Mouse (Mus musculus): ENCODE measurements at regions not wholly inside any gene's neighbourhood (a gene's known extent, or its start where the extent isn't known, plus 50 kb on each side); places are given as distances from the start of the nearest gene placed in this dataset.

DNA sequence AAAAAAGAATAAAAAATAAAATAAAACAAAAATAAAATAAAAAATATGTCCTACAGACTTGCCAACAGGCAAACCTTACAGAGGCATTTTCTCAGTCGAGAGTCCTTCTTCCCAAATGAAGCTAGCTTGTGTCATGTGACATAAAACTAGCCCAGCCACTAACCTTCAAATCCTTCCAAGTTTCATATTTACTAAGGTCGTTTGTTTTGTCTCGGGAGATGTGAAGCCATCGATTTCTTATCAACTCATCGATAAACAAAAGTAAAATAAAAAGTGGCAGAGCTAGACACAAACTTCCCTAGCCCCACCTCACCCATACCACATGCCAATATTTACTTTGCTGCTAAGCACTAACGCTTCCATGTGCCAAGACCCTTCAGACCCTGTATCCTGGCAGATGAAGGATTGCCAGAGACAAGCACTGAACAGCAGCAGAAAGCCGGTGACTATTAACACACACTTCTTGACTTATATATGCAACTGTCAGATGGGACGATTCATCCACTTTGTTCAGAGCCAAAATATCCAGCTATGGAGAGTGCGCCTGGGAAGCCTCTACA is 79.9 kb upstream of the Klf9 start:
- H3K27me3 ChIP-seq (ENCODE audit: control insufficient read depth, insufficient read depth, low read length), result 0 out of 2 replicates have a peak, but pooled peaks cover 2% of the 10 kb centered on the region
- ATAC-seq (ENCODE audit: low FRiP score, low TSS enrichment), result no peak
- H3K9ac ChIP-seq (ENCODE audit: low read depth, low read length), result no peak overlapping the region
- H3K27ac ChIP-seq (ENCODE audit: low read depth, low read length), result no peak overlapping the region
- H3K36me3 ChIP-seq (ENCODE audit: control insufficient read depth, insufficient read depth, low read length), result no peaks in the 10 kb centered on the region
- H3K9me3 ChIP-seq (ENCODE audit: control insufficient read depth, low read length), result no peaks in the 10 kb centered on the region
- H3K4me3 ChIP-seq (ENCODE audit: low read length), result no peak overlapping the region
- H3K4me1 ChIP-seq (ENCODE audit: control insufficient read depth, insufficient read depth, low read length), result peaks cover 8% of the 10 kb centered on the region; the same call in 1 of the 2 replicates
- 79% methylated on average over 9 of the region's 9 CpGs for WGBS
- no peak overlapping the region for H3K4me2 ChIP-seq (replicated peaks; ENCODE audit: low read depth, low read length)

DNA sequence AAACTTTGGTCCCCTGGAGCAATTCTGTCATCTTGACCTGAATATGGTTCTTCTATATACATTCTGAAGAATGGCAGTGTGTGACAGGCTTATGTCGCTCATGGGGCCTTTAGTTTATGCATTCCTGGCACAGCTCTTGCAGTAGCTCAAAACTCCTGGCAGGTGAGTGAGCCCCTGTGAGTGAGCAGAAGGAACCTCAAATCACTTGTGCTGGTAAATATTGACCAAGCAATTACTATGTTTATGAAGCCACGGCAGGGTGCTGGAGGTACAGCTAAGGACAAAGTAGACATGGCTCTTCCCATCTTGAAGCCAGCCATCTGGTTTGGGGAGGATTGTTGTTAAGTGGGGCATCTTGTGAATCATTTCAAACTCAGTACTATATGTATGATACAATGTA is 79.1 kb upstream of the Klf9 start:
- no peak for ATAC-seq (ENCODE audit: low FRiP score, low TSS enrichment)
- Histone ChIP-seq H3K36me3 (ENCODE audit: control insufficient read depth, insufficient read depth, low read length) (no peaks in the 10 kb centered on the region), H3K27ac (ENCODE audit: low read depth, low read length) (no peak overlapping the region), H3K9me3 (ENCODE audit: control insufficient read depth, low read length) (no peaks in the 10 kb centered on the region), H3K4me1 (ENCODE audit: control insufficient read depth, insufficient read depth, low read length) (peaks cover 8% of the 10 kb centered on the region; the same call in 1 of the 2 replicates), H3K9ac (ENCODE audit: low read depth, low read length) (no peak overlapping the region), H3K4me3 (ENCODE audit: low read length) (no peak overlapping the region), H3K4me2 (replicated peaks; ENCODE audit: low read depth, low read length) (no peak overlapping the region), H3K27me3 (ENCODE audit: control insufficient read depth, insufficient read depth, low read length) (0 out of 2 replicates have a peak, but pooled peaks cover 2% of the 10 kb centered on the region)
- 69% methylated on average over 2 of the region's 2 CpGs for WGBS

DNA sequence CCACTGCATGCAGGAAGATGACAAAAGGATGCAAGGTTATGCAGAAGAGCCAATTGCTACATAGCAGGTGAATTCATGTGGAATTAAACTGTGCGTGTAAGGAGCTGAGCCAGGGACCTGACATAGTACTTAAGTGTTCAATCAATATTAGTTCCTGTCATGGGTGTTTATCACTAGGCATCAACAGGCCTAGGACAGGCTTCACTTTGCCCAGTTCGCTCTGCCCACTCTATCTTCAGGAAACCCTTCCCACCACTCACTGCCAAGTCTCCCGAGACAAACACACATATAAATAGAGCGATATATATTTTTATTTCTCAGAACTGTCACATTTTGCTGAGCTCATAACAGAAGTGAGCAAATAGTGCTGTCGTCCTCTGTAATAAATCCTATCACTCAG is 78.2 kb upstream of the Klf9 start:
- Histone ChIP-seq H3K36me3 (ENCODE audit: control insufficient read depth, insufficient read depth, low read length) (no peaks in the 10 kb centered on the region), H3K4me1 (ENCODE audit: control insufficient read depth, insufficient read depth, low read length) (peaks cover 2% of the 10 kb centered on the region; the same call in 1 of the 2 replicates), H3K4me2 (replicated peaks; ENCODE audit: low read depth, low read length) (no peak overlapping the region), H3K4me3 (ENCODE audit: low read length) (no peak overlapping the region), H3K27me3 (ENCODE audit: control insufficient read depth, insufficient read depth, low read length) (0 out of 2 replicates have a peak, but pooled peaks cover 2% of the 10 kb centered on the region), H3K27ac (ENCODE audit: low read depth, low read length) (no peak overlapping the region), H3K9ac (ENCODE audit: low read depth, low read length) (no peak overlapping the region), H3K9me3 (ENCODE audit: control insufficient read depth, low read length) (no peaks in the 10 kb centered on the region)
- no peak for ATAC-seq (ENCODE audit: low FRiP score, low TSS enrichment)
- 76% methylated on average over 5 of the region's 5 CpGs for WGBS

DNA sequence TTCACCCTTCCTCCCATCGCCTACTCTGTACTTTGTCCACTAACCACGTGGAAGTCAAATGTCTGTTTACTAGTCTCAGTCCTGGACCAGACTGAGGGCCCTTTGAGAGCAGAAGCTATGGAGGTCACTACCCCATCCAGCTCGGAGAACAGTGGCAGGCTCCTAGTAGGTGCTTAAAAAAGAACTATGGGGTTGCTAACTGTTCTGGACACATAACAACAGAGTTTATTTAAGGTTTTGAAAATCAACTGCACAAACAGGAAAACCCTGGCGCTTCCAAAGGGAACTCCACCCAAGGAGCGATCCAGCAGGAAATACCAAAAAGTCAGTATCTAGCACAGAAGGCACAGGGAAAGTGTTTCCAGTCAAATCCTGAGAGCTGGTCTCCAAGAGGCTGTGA is 75.5 kb upstream of the Klf9 start:
- Histone ChIP-seq H3K9ac (ENCODE audit: low read depth, low read length) (no peak overlapping the region), H3K27me3 (ENCODE audit: control insufficient read depth, insufficient read depth, low read length) (no peaks in the 10 kb centered on the region), H3K4me3 (ENCODE audit: low read length) (no peak overlapping the region), H3K9me3 (ENCODE audit: control insufficient read depth, low read length) (no peaks in the 10 kb centered on the region), H3K36me3 (ENCODE audit: control insufficient read depth, insufficient read depth, low read length) (no peaks in the 10 kb centered on the region), H3K4me2 (replicated peaks; ENCODE audit: low read depth, low read length) (no peak overlapping the region), H3K4me1 (ENCODE audit: control insufficient read depth, insufficient read depth, low read length) (no peaks in the 10 kb centered on the region), H3K27ac (ENCODE audit: low read depth, low read length) (no peak overlapping the region)
- no peak for ATAC-seq (ENCODE audit: low FRiP score, low TSS enrichment)
- WGBS, result 78% methylated on average over 5 of the region's 5 CpGs

DNA sequence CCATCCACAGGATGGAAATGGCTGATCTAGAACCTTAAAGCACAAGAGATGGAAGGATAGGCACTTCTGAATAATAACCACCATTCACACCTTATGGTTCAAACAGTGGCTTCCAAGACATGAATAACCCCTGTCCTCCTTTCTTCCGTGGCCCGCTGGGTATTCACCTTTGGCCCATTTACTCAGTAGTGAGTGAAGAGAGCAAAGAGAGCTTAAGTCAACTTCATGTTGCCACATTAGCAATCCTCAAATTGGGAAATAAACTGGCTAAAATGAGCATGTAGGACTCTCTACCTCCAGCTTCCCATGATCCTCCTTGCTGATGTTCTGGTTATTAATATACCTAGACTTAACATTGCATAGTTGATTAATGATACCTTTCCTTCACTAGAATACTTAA is 74.3 kb upstream of the Klf9 start:
- Histone ChIP-seq H3K4me3 (ENCODE audit: low read length) (no peak overlapping the region), H3K4me2 (replicated peaks; ENCODE audit: low read depth, low read length) (no peak overlapping the region), H3K4me1 (ENCODE audit: control insufficient read depth, insufficient read depth, low read length) (no peaks in the 10 kb centered on the region), H3K36me3 (ENCODE audit: control insufficient read depth, insufficient read depth, low read length) (no peaks in the 10 kb centered on the region), H3K27ac (ENCODE audit: low read depth, low read length) (no peak overlapping the region), H3K9me3 (ENCODE audit: control insufficient read depth, low read length) (no peaks in the 10 kb centered on the region), H3K27me3 (ENCODE audit: control insufficient read depth, insufficient read depth, low read length) (no peaks in the 10 kb centered on the region), H3K9ac (ENCODE audit: low read depth, low read length) (no peak overlapping the region)
- 92% methylated on average over 2 of the region's 2 CpGs for WGBS
- ATAC-seq (ENCODE audit: low FRiP score, low TSS enrichment), result no peak

DNA sequence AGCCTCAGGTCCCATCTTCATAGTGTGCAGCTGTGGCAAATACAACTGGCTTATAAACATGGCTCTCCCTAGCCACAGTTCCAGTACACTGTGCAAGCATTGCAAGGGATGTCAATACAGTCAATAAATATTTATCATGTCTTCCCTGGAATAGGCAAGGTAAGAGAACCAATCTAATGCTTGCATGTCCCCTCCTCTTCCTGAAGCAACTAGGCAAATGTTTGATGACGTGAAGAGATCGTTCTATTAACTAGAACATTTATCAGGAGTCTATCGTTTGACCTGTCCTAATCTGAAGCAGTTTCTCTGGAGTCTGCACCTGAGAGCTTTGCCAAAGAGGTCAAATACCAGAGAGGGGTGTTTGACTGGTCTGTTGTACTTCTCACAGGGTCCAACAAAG is 72.4 kb upstream of the Klf9 start:
- Histone ChIP-seq H3K27me3 (ENCODE audit: control insufficient read depth, insufficient read depth, low read length) (no peaks in the 10 kb centered on the region), H3K36me3 (ENCODE audit: control insufficient read depth, insufficient read depth, low read length) (no peaks in the 10 kb centered on the region), H3K9ac (ENCODE audit: low read depth, low read length) (no peak overlapping the region), H3K4me2 (replicated peaks; ENCODE audit: low read depth, low read length) (no peak overlapping the region), H3K9me3 (ENCODE audit: control insufficient read depth, low read length) (no peaks in the 10 kb centered on the region), H3K4me3 (ENCODE audit: low read length) (no peak overlapping the region), H3K27ac (ENCODE audit: low read depth, low read length) (no peak overlapping the region), H3K4me1 (ENCODE audit: control insufficient read depth, insufficient read depth, low read length) (no peaks in the 10 kb centered on the region)
- no peak for ATAC-seq (ENCODE audit: low FRiP score, low TSS enrichment)
- WGBS, result 82% methylated on average over 3 of the region's 3 CpGs

DNA sequence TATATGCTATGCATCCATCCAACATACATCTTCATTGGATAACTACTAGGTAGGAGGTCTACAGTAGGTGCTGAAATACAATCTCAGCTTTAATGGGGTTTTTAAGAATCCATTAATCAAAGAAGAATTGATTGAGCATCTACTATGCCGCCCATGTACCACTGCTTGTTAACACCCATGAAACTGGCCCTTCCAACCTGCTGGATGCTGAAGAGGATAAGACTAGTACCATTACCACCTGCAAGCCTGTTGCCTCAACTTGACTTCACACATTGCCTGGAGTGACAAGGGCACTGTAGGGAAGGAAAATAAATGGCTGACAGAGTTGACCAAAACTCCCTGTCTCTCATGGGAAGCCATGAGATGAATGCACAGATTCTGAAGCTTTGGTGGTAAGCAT is 71.4 kb upstream of the Klf9 start:
- ATAC-seq (ENCODE audit: low FRiP score, low TSS enrichment), result no peak
- WGBS, result 87% methylated on average over 1 of the region's 1 CpGs
- no peak overlapping the region for H3K4me2 ChIP-seq (replicated peaks; ENCODE audit: low read depth, low read length)

DNA sequence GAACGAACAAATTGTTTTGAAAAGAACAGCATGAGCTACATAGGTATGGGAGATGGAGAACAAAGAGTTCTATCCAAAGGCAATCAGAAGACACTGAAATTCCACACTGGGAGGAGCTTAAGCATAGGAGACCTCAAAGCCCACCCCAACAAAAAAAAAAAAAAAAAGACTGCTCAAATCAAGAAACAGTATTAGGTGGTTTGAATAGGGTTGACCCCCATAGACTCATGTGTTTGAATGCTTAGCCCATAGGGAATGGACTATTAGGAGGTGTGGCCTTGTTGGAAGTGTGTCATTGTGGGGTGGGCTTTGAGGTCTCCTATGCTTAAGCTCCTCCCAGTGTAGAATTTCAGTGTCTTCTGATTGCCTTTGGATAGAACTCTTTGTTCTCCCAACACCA is 70.0 kb upstream of the Klf9 start:
- ATAC-seq (ENCODE audit: low FRiP score, low TSS enrichment), result no peak
- Histone ChIP-seq H3K9me3 (ENCODE audit: control insufficient read depth, low read length) (no peaks in the 10 kb centered on the region), H3K27ac (ENCODE audit: low read depth, low read length) (no peak overlapping the region), H3K9ac (ENCODE audit: low read depth, low read length) (no peak overlapping the region), H3K4me1 (ENCODE audit: control insufficient read depth, insufficient read depth, low read length) (no peaks in the 10 kb centered on the region), H3K4me3 (ENCODE audit: low read length) (no peak overlapping the region), H3K36me3 (ENCODE audit: control insufficient read depth, insufficient read depth, low read length) (no peaks in the 10 kb centered on the region), H3K4me2 (replicated peaks; ENCODE audit: low read depth, low read length) (no peak overlapping the region), H3K27me3 (ENCODE audit: control insufficient read depth, insufficient read depth, low read length) (no peaks in the 10 kb centered on the region)
- WGBS, result 90% methylated on average over 1 of the region's 1 CpGs

More for the DNA sequence above, 71.4 kb upstream of the Klf9 start:
- Histone ChIP-seq H3K27me3 (ENCODE audit: control insufficient read depth, insufficient read depth, low read length) (no peaks in the 10 kb centered on the region), H3K27ac (ENCODE audit: low read depth, low read length) (no peak overlapping the region), H3K4me1 (ENCODE audit: control insufficient read depth, insufficient read depth, low read length) (no peaks in the 10 kb centered on the region), H3K36me3 (ENCODE audit: control insufficient read depth, insufficient read depth, low read length) (no peaks in the 10 kb centered on the region), H3K9ac (ENCODE audit: low read depth, low read length) (no peak overlapping the region), H3K9me3 (ENCODE audit: control insufficient read depth, low read length) (no peaks in the 10 kb centered on the region), H3K4me3 (ENCODE audit: low read length) (no peak overlapping the region)

DNA sequence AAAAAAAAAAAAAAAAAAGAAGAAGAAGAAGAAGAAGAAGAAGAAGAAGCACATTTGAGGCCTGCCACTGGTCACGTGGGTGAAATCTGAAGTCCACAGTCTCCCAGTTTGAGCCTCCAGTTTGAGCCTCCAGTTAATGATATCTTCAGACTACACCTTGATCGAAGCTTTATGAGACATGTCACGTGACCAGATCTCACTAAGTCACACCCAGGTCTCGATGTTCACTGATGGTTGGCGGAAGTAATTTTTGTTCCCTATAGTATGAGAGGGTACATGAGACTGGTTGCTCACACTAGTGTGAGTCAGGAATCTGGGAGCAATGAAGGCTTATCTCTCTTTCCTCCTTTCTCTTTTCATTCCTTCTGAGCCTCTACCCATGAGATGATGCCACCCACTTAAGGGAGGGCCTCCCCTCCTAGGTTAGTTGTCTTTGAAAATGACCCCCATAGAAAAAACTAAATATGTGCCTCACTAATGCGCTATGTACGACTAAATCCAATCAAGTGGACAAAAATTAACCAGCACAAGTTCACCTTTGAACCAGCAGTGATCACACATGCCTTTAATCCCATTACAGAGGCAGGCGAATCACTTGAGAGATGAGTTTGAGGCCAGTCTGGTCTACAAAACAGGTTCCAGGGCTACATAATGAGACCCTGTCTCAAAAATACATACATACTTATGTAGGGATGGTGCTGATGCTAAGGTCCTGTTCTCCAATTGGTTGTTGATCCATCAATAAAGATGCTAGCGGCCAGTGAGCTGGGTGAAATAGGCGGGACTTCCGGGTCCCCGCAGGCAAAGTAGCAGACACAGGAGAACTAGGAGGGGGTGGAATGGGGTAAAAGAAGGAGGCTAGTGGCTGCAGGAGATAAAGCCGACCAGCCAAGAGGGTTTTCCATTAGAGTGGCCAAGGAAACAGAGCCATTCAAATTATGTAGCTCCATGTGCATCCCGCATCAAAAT is 66.1 kb upstream of the Klf9 start:
- 89% methylated on average over 14 of the region's 14 CpGs for WGBS
- ATAC-seq (ENCODE audit: low FRiP score, low TSS enrichment), result no peak
- H3K9ac ChIP-seq (ENCODE audit: low read depth, low read length), result no peak overlapping the region
- no peaks in the 10 kb centered on the region for H3K36me3 ChIP-seq (ENCODE audit: control insufficient read depth, insufficient read depth, low read length)
- H3K9me3 ChIP-seq (ENCODE audit: control insufficient read depth, low read length), result no peaks in the 10 kb centered on the region
- no peak overlapping the region for H3K4me2 ChIP-seq (replicated peaks; ENCODE audit: low read depth, low read length)
- no peaks in the 10 kb centered on the region for H3K4me1 ChIP-seq (ENCODE audit: control insufficient read depth, insufficient read depth, low read length)
- H3K4me3 ChIP-seq (ENCODE audit: low read length), result no peak overlapping the region
- no peak overlapping the region for H3K27ac ChIP-seq (ENCODE audit: low read depth, low read length)
- no peaks in the 10 kb centered on the region for H3K27me3 ChIP-seq (ENCODE audit: control insufficient read depth, insufficient read depth, low read length)
